Mouse (Mus musculus) testis, adult 2 months (tissue): Measurements from ENCODE around the gene Glp2r. TPM values are rescaled to one million over a fixed set of nuclear protein-coding genes. Genes with fewer than 3 reads are reported as not detected.

Experiments used
- H3K27ac ChIP-seq: fragments of 200-500 bp; 2 replicates; pipeline ENCODE4 v1.5.1; 2012; ENCODE audit warnings: low read depth, low read length; ENCODE audit not compliant: control insufficient read depth, insufficient read depth
- H3K27me3 ChIP-seq: fragments of 200-500 bp; 2 replicates; pipeline ENCODE4 v1.6.1; 2012; ENCODE audit warnings: mild to moderate bottlenecking, low read length, moderate library complexity; ENCODE audit not compliant: control insufficient read depth, insufficient read depth
- H3K36me3 ChIP-seq: fragments of 200-500 bp; 2 replicates; pipeline ENCODE4 v1.6.1; 2012; ENCODE audit warnings: mild to moderate bottlenecking, low read length; ENCODE audit not compliant: control insufficient read depth, insufficient read depth
- H3K4me1 ChIP-seq: fragments of 200-500 bp; 2 replicates; pipeline ENCODE4 v1.6.1; 2012; ENCODE audit warnings: low read length; ENCODE audit not compliant: control insufficient read depth, insufficient read depth
- H3K4me3 ChIP-seq: fragments of 200-500 bp; 2 replicates; pipeline ENCODE4 v1.5.1; 2012; ENCODE audit warnings: low read depth, mild to moderate bottlenecking, low read length, moderate library complexity, mixed read lengths; ENCODE audit not compliant: control insufficient read depth
- CTCF ChIP-seq: fragments of 200-500 bp; IDR thresholded peaks from 2 replicates; pipeline ENCODE4 v1.5.1; 2012; ENCODE audit warnings: low read depth, mild to moderate bottlenecking, inconsistent platforms, low read length, moderate library complexity; ENCODE audit not compliant: control insufficient read depth, insufficient read depth, insufficient replicate concordance
- POLR2A ChIP-seq: fragments of 200-500 bp; IDR thresholded peaks from 2 replicates; pipeline ENCODE4 v1.6.1; 2012; ENCODE audit warnings: low read depth, mild to moderate bottlenecking, inconsistent platforms, low read length, moderate library complexity; ENCODE audit not compliant: control insufficient read depth
- polyA plus RNA-seq: library from polyadenylated mRNA; depleted of rRNA; stranded (reverse); fragments of >200 nt; gene quantifications from 2 replicates; pipeline ENCODE4 v1.2.3, GENCODE M21; 2012; rRNA removed

Gene Glp2r
- polyA plus RNA-seq: 0.16 and 0.73 TPM in 2 replicates

DNA sequence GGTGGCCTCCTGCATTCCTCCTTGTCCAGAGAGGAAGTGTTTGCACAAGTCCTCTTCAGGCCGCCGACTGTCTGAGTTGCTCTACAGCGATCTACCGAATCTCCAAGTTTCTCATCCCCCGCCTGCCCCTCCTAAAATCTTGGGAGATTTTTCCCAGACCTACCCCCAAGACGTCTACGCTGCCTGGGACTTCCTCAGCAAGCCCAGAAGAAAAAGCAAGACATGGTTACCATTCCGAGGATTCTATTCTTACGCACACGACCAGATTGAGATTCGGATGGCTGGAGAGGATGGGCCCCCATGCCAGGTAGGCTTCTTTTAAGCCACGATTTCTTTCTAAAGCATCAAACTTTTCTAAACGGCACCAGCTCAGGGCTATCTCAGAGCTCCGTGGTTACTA lies at the start of gene Glp2r:
Gene Glp2r, minus strand, starts transcription at position 101 of the 400 bp plus-strand sequence.
- Histone ChIP-seq H3K36me3 (no peaks in the 10 kb centered on the region), H3K27ac (no peak within 1 kb of the TSS), H3K4me3 (no peak within 1 kb of the TSS), H3K4me1 (peaks cover 5% of the 10 kb centered on the region), H3K27me3 (no peaks in the 10 kb centered on the region)
- TF ChIP-seq POLR2A (no peak), CTCF (no peak)

DNA sequence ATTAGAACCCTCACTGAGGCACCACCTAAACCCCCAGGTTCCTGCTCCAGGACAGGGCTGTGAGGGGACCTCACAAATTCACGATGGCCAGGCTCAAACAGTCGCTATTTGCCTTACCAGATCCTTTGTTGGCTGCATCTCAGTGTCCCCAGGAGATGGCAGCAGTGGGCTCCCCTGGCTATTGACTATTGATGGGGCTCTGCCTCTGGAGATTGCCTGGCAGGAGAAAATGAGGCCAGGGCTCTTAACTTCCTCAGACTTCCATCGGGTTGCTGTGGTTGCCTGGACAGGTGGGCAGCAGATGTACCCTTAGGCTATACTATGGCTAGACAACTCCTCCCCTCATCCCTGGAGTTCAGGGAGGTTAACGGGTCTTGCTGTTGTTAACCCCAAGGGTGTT lies 49.3 kb upstream of the Glp2r start:
- TF ChIP-seq CTCF: peak; percentile 16; the same call in 1 of the 2 replicates
- no peak for TF ChIP-seq POLR2A
- no peak overlapping the region for H3K27ac ChIP-seq
- no peaks in the 10 kb centered on the region for H3K36me3 ChIP-seq
- H3K4me3 ChIP-seq: no peak overlapping the region
- H3K4me1 ChIP-seq: no peaks in the 10 kb centered on the region
- H3K27me3 ChIP-seq: no peaks in the 10 kb centered on the region

- TF ChIP-seq POLR2A: no peak
- TF ChIP-seq CTCF: no peak
- Histone ChIP-seq H3K36me3 (no peaks in the 10 kb centered on the region), H3K4me1 (no peaks in the 10 kb centered on the region), H3K27ac (no peak overlapping the region), H3K4me3 (no peak overlapping the region), H3K27me3 (no peaks in the 10 kb centered on the region)
These were observed 48.7 kb upstream of the Glp2r start for GRCm38 (mm10) chr11:67819604-67820003.

GRCm38 (mm10) chr11:67811535-67811934 lies 40.6 kb upstream of the Glp2r start:
- no peak overlapping the region for H3K4me3 ChIP-seq
- H3K27me3 ChIP-seq: no peaks in the 10 kb centered on the region
- H3K36me3 ChIP-seq: no peaks in the 10 kb centered on the region
- TF ChIP-seq CTCF: no peak
- TF ChIP-seq POLR2A: no peak
- H3K27ac ChIP-seq: no peak overlapping the region
- H3K4me1 ChIP-seq: no peaks in the 10 kb centered on the region

DNA sequence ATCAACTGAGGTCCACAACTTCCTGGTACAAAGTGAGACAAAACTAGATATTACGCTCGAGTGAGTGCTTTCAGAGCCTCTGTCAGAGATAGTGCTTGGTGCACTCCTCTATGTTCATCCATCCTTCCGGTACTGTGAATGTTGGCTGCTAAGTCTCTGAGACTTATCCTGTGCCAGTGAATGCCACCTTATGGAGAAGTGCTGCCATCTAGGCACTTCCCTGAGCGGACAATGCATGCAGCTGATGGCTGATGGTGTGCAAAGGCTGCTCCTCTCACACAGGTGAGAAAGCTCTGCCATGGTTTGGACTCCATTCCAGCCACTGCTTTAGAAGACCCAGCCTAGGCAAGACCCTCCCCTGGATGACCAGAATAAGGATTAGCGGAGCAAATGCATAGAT lies 37.1 kb upstream of the Glp2r start:
- H3K4me3 ChIP-seq: no peak overlapping the region
- H3K4me1 ChIP-seq: no peaks in the 10 kb centered on the region
- no peaks in the 10 kb centered on the region for H3K27me3 ChIP-seq
- TF ChIP-seq POLR2A: no peak
- TF ChIP-seq CTCF: no peak
- no peaks in the 10 kb centered on the region for H3K36me3 ChIP-seq
- no peak overlapping the region for H3K27ac ChIP-seq

- Histone ChIP-seq H3K36me3 (no peaks in the 10 kb centered on the region), H3K27ac (no peak overlapping the region), H3K4me1 (no peaks in the 10 kb centered on the region), H3K27me3 (no peaks in the 10 kb centered on the region), H3K4me3 (no peak overlapping the region)
- TF ChIP-seq CTCF: no peak
- no peak for TF ChIP-seq POLR2A
These were observed 36.1 kb upstream of the Glp2r start for GRCm38 (mm10) chr11:67806832-67807597.

DNA sequence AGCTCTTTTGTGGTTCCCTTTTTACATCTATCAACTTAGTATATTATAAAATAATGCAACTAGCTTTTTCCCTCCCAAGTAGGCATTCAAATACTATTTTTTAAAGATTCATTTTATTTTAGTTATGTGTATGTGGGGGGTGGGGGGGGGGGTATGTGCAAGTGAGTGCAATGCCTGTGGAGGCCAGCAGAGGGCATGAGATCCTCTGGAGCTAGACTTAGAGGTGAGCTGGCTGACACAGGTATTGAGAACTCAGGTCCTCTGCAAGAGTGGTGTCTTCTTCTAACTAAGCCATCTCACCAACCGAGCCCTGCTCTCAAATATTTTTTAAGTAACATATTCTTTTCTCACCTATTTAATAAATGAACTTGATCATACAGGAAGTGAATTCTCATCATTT lies 34.6 kb upstream of the Glp2r start:
- no peaks in the 10 kb centered on the region for H3K27me3 ChIP-seq
- no peak overlapping the region for H3K4me3 ChIP-seq
- H3K27ac ChIP-seq: no peak overlapping the region
- no peaks in the 10 kb centered on the region for H3K4me1 ChIP-seq
- no peak for TF ChIP-seq POLR2A
- TF ChIP-seq CTCF: peak; percentile 57; the same call in 1 of the 2 replicates
- H3K36me3 ChIP-seq: no peaks in the 10 kb centered on the region
